Mouse (Mus musculus) MEL (cell line): Measurements from ENCODE around the gene Trpm3.

ENCODE experiments used
- CHD1 ChIP-seq: IDR thresholded peaks from 2 replicates; pipeline ENCODE4 v1.6.1; 2012; ENCODE audit warnings: low read depth, mild to moderate bottlenecking, inconsistent platforms, low read length, improper control_type of control experiment
- CTCF ChIP-seq, 3 experiments: IDR thresholded peaks in 2 of 3; conservative IDR thresholded peaks in 1 of 3; 2 replicates each; pipeline ENCODE4 v1.5.1; 2011 to 2012; ENCODE audit warnings: low read length in 3 of 3, low read depth in 2 of 3, mild to moderate bottlenecking in 2 of 3, improper control_type of control experiment in 1 of 3, inconsistent platforms in 1 of 3, mixed read lengths in 1 of 3, moderate library complexity in 1 of 3; ENCODE audit not compliant: control insufficient read depth in 1 of 3, insufficient read depth in 1 of 3, poor library complexity in 1 of 3, severe bottlenecking in 1 of 3
- ETS1 ChIP-seq: IDR thresholded peaks from 2 replicates; pipeline ENCODE4 v1.6.1; 2012; ENCODE audit warnings: low read depth, mild to moderate bottlenecking, inconsistent platforms, low read length, improper control_type of control experiment, moderate library complexity
- GATA1 ChIP-seq: IDR thresholded peaks from 2 replicates; pipeline ENCODE4 v1.6.1; 2011; ENCODE audit warnings: low read depth, low read length, improper control_type of control experiment
- POLR2A ChIP-seq, 2 experiments: IDR thresholded peaks; 2 replicates each; pipeline ENCODE4 v1.6.1; 2011 to 2012; ENCODE audit warnings: low read length in 2 of 2, mild to moderate bottlenecking in 2 of 2, control low read depth in 1 of 2, improper control_type of control experiment in 1 of 2, low read depth in 1 of 2, moderate library complexity in 1 of 2; ENCODE audit not compliant: control insufficient read depth in 1 of 2, insufficient read depth in 1 of 2, poor library complexity in 1 of 2
- SIN3A ChIP-seq: IDR thresholded peaks from 2 replicates; pipeline ENCODE4 v1.6.1; 2012; ENCODE audit warnings: low read length, improper control_type of control experiment, inconsistent platforms
- TBP ChIP-seq: IDR thresholded peaks from 2 replicates; pipeline ENCODE4 v1.8.0; 2011; ENCODE audit warnings: low read depth, low read length, improper control_type of control experiment
- TCF12 ChIP-seq: IDR thresholded peaks from 2 replicates; pipeline ENCODE4 v1.6.1; 2014; ENCODE audit warnings: low read depth, mild to moderate bottlenecking, inconsistent platforms, low read length, improper control_type of control experiment, moderate library complexity
- ZC3H11A ChIP-seq: IDR thresholded peaks from 2 replicates; pipeline ENCODE4 v1.6.1; 2012; ENCODE audit warnings: low read depth, mild to moderate bottlenecking, inconsistent platforms, low read length, improper control_type of control experiment
- ZMIZ1 ChIP-seq: IDR thresholded peaks from 2 replicates; pipeline ENCODE4 v1.6.1; 2012; ENCODE audit warnings: low read depth, mild to moderate bottlenecking, inconsistent platforms, low read length, improper control_type of control experiment, moderate library complexity
- ZNF384 ChIP-seq: IDR thresholded peaks from 2 replicates; pipeline ENCODE4 v1.6.1; 2012; ENCODE audit warnings: low read depth, mild to moderate bottlenecking, inconsistent platforms, low read length, improper control_type of control experiment

DNA sequence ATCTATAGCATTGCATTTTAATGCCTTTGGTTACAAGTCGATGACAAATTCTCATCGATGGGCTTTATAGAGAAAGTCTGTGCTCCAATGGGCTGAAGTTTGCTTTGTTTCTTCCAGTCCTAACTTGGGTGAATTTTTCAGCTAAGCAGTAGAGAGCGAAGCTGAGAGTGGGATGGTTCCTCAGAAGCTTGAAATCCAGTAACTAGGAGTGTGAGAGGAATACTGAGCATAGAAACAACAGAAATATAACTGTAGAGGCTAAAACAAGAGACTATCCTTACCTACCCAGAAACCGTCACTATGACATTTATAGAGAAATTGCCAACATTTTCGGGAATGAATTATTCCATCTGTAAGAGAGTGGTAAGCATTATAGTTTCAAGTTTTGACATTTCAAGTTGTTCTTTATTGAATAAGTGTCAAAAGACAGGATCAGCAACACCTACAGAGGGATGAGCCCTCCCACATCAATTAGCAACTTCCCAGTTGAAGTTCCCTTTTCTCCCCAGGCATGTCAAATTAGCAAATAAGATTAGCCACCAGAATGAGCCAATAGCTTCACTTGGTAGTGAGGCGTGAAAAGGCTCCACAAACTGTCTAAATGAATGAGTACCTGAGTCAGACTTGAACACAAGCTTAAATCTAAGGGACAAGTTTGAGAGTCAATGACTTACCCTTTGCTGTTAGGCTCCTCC lies 339.6 kb downstream of the Trpm3 start:
- no peak for TF ChIP-seq CTCF (IDR thresholded peaks at IDR 0.05 in 2 of 3, conservative IDR thresholded peaks at IDR 0.05 in 1 of 3; ENCODE audit: control insufficient read depth in 1 of 3, insufficient read depth in 1 of 3, low read depth in 2 of 3, low read length in 3 of 3, poor library complexity in 1 of 3, severe bottlenecking in 1 of 3)
- no peak for TF ChIP-seq ZC3H11A
- no peak for TF ChIP-seq ZNF384
- TF ChIP-seq GATA1 = no peak
- no peak for TF ChIP-seq SIN3A
- no peak for TF ChIP-seq ETS1
- TF ChIP-seq ZMIZ1 = no peak
- TF ChIP-seq TCF12 = no peak
- no peak for TF ChIP-seq TBP
- TF ChIP-seq POLR2A (IDR thresholded peaks at IDR 0.05; ENCODE audit: control insufficient read depth in 1 of 2, insufficient read depth in 1 of 2, low read depth in 1 of 2, low read length in 2 of 2, poor library complexity in 1 of 2) = no peak
- no peak for TF ChIP-seq CHD1
